Mouse (Mus musculus) liver, adult (tissue): ENCODE measurements around the gene Apobr.

Source experiments
- GATA4 ChIP-seq: IDR thresholded peaks from 2 replicates; pipeline ENCODE4 v1.6.1; 2014; ENCODE audit warnings: mild to moderate bottlenecking, low read length; ENCODE audit not compliant: insufficient replicate concordance

Apobr gene

GRCm38 (mm10) chr7:126584506-126584977, at the start of gene Apobr:
TSS of gene Apobr (plus strand) at chr7:126584942.
- no peak for TF ChIP-seq GATA4

DNA sequence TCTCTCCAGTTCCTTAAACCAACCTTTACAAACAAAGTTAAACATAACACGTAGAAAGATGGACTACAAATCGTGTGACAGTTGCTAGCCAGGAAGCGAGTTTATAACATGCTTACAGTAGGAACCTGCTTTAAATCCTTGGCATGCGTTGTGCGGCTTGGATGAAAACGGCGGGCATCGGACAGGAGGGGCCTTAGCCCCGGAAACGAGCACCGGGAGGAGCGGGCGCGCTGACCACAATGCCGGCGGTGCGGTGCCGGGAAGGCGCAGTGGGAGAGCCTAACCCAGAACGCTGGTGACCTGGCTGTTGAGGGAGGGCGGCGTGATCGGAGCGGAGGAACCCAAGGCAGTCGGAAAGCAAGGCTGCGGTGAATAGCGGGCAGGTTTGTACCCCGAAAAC, 49.0 kb upstream of the Apobr start:
- TF ChIP-seq GATA4, result no peak

- no peak for TF ChIP-seq GATA4
Measured at GRCm38 (mm10) chr7:126536466-126536865, 48.3 kb upstream of the Apobr start.

DNA sequence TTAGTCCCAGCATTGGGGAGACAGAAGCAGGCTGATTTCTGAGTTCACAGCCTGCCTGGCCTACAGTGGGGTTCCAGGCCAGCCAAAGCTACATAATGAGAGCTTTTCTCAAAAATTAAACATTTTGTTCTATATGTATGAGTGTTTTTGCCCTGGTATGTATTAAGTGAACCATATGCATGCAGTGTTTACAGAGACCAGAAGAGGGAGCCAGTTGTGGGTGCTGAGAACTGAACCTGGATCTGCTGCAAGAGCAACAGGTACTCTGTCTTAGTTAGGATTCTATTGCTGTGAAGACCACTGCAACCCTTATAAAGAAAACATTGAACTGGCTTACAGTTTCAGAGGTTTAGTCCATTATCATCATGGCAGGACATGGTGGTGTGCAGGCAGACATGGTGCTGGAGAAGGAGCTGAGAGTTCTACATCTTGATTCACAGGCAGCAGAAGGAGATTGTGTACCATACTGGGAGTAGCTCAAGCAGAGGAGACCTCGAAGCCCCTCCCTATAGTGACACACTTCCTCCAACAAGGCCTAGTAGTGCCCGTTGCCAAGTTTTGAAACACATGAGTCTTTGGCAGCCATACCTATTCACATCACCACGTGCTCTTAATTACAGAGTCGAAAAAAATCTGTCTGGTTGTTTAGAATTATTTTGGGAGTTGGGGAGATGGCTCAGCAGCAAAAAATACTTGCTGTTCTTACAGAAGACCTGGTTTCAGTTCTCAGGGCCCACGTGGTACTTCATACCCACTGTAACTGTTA, 46.7 kb upstream of the Apobr start:
- no peak for TF ChIP-seq GATA4

DNA sequence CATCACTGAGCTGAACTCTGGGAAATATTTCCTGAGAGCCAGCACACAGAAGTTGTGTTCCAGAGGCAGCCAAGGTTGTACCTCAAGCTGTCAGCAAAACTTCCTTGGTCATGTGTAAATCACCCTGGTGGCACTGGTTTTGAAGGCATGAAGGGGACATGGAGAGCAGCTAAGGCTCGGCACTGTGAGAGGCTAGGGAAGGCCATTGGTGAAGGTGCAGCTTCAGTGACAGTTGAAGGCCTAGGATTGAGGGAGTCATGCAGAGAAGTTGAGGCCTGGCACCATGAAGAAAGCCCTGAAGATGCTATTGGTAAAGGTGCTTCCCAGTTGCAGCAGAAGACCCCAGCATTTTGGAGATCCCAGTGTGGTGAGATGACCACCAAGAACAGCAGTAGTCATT, 43.1 kb upstream of the Apobr start:
- TF ChIP-seq GATA4, result no peak

GRCm38 (mm10) chr7:126545631-126546030, 39.1 kb upstream of the Apobr start:
- no peak for TF ChIP-seq GATA4

GRCm38 (mm10) chr7:126554796-126555195, 29.9 kb upstream of the Apobr start:
- no peak for TF ChIP-seq GATA4

GRCm38 (mm10) chr7:126556635-126557034, 28.1 kb upstream of the Apobr start:
- TF ChIP-seq GATA4, result no peak

DNA sequence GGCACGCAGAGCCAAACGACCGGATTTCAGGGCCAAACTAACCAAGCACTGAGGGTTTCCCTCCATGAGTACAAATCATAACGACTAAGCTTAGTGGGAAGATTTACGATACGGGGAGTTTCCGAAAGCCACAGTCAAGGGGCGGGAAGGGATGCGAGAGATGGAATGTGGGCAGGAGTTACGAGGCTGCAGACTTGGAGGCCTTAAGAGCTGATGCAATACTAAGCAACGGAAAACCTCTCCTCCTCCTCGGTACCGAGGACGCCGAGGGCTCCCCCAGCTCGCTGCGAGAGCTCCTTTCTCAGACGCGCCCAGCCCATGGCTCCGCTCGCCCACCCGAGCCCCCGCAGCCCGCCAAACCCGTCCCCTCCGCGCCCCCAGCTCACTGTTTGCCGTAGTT, 19.0 kb upstream of the Apobr start:
- no peak for TF ChIP-seq GATA4

- peak; percentile 79; the same call in 1 of the 2 replicates for TF ChIP-seq GATA4
Measured at GRCm38 (mm10) chr7:126566094-126566765, 18.5 kb upstream of the Apobr start, which contains the start of gene Eif3c. TSS of gene Eif3c (minus strand) at chr7:126566411.

DNA sequence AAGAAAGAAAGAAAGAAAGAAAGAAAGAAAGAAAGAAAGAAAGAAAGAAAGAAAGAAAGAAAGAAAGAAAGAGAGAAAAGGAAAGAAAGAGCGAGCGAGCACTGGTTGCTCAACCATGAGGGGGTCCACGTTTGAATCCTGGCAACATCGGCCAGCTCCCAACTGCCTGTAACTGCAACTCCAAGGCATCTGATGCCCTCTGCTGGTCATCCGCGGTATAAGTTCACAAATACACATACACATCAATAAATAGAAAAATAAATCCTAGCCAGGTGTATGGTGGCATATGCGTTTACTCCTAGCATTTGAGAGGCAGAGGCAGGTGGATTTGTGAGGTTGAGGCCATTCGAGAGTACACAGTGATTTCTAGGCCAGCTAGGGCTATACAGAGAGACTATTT, 7.8 kb upstream of the Apobr start:
- TF ChIP-seq GATA4, result no peak

- no peak for TF ChIP-seq GATA4
Measured at GRCm38 (mm10) chr7:126579172-126579571, 5.6 kb upstream of the Apobr start.

- no peak for TF ChIP-seq GATA4
Measured at GRCm38 (mm10) chr7:126581661-126582060, 3.1 kb upstream of the Apobr start.

- no peak for TF ChIP-seq GATA4
Measured at GRCm38 (mm10) chr7:126582759-126583158, 2.0 kb upstream of the Apobr start.

- TF ChIP-seq GATA4, result no peak
Measured at GRCm38 (mm10) chr7:126583251-126583709, 1.5 kb upstream of the Apobr start.

- no peak for TF ChIP-seq GATA4
Measured at GRCm38 (mm10) chr7:126583761-126584160, 981 bp upstream of the Apobr start.
